Mouse (Mus musculus) MEL (cell line): ENCODE measurements around the gene Taf6l. TPM values are rescaled to one million over a fixed set of nuclear protein-coding genes. Genes with fewer than 3 reads are reported as not detected.

Source experiments
- DNase-seq: peaks from one replicate; pipeline ENCODE4 v3.0.0; 2011; ENCODE audit warnings: low read depth, low spot score
- H3K27ac ChIP-seq: 2 replicates; pipeline ENCODE4 v1.5.1; 2012; ENCODE audit warnings: low read depth, mild to moderate bottlenecking, control low read depth, low read length, moderate library complexity; ENCODE audit not compliant: control insufficient read depth
- H3K27me3 ChIP-seq, 2 experiments: fragments of 150-350 bp in 1 of 2; sonication (generic) in 1 of 2; 2 replicates each; pipeline ENCODE4 v1.6.1; 2012; ENCODE audit warnings: low read length in 2 of 2, mild to moderate bottlenecking in 2 of 2, improper control_type of control experiment in 1 of 2, moderate library complexity in 1 of 2; ENCODE audit not compliant: insufficient read depth in 2 of 2, control insufficient read depth in 1 of 2
- H3K36me3 ChIP-seq, 2 experiments: 2 replicates each; pipeline ENCODE4 v1.6.1; 2012 to 2014; ENCODE audit warnings: low read length in 2 of 2, improper control_type of control experiment in 1 of 2, inconsistent platforms in 1 of 2, mild to moderate bottlenecking in 1 of 2; ENCODE audit not compliant: insufficient read depth in 2 of 2, control insufficient read depth in 1 of 2
- H3K4me1 ChIP-seq, 2 experiments: fragments of 150-350 bp in 1 of 2; sonication (generic) in 1 of 2; 2 replicates each; pipeline ENCODE4 v1.6.1; 2012; ENCODE audit warnings: low read length in 2 of 2, improper control_type of control experiment in 1 of 2, mild to moderate bottlenecking in 1 of 2; ENCODE audit not compliant: insufficient read depth in 2 of 2, control insufficient read depth in 1 of 2
- H3K4me3 ChIP-seq, 2 experiments: fragments of 150-350 bp in 1 of 2; sonication (generic) in 1 of 2; 2 replicates each; pipeline ENCODE4 v1.5.1; 2012; ENCODE audit warnings: low read depth in 2 of 2, low read length in 2 of 2, mild to moderate bottlenecking in 2 of 2, moderate library complexity in 2 of 2, control low read depth in 1 of 2, improper control_type of control experiment in 1 of 2; ENCODE audit not compliant: control insufficient read depth in 1 of 2, insufficient read depth in 1 of 2
- H3K79me2 ChIP-seq: 2 replicates; pipeline ENCODE4 v1.6.1; 2012; ENCODE audit warnings: mild to moderate bottlenecking, low read length, moderate library complexity; ENCODE audit not compliant: control insufficient read depth, poor library complexity, insufficient read depth
- H3K9ac ChIP-seq: 2 replicates; pipeline ENCODE4 v1.6.1; 2012; ENCODE audit warnings: low read depth, mild to moderate bottlenecking, control low read depth, low read length, moderate library complexity; ENCODE audit not compliant: control insufficient read depth, poor library complexity, severe bottlenecking
- H3K9me3 ChIP-seq: fragments of 150-350 bp; sonication (generic); replicated peaks from 2 replicates; pipeline ENCODE4 v1.6.1; 2012; ENCODE audit warnings: mild to moderate bottlenecking, low read length, improper control_type of control experiment, moderate library complexity; ENCODE audit not compliant: insufficient read depth
- BHLHE40 ChIP-seq: IDR thresholded peaks from 2 replicates; pipeline ENCODE4 v1.6.1; 2012; ENCODE audit warnings: low read depth, mild to moderate bottlenecking, inconsistent platforms, low read length, improper control_type of control experiment, borderline replicate concordance
- CHD2 ChIP-seq: IDR thresholded peaks from 2 replicates; pipeline ENCODE4 v1.6.1; 2011; ENCODE audit warnings: low read length, improper control_type of control experiment
- CTCF ChIP-seq, 3 experiments: IDR thresholded peaks in 2 of 3; conservative IDR thresholded peaks in 1 of 3; 2 replicates each; pipeline ENCODE4 v1.5.1; 2011 to 2012; ENCODE audit warnings: low read length in 3 of 3, low read depth in 2 of 3, mild to moderate bottlenecking in 2 of 3, improper control_type of control experiment in 1 of 3, inconsistent platforms in 1 of 3, mixed read lengths in 1 of 3, moderate library complexity in 1 of 3; ENCODE audit not compliant: control insufficient read depth in 1 of 3, insufficient read depth in 1 of 3, poor library complexity in 1 of 3, severe bottlenecking in 1 of 3
- E2F4 ChIP-seq: IDR thresholded peaks from 2 replicates; pipeline ENCODE4 v1.6.1; 2011; ENCODE audit warnings: low read depth, low read length, improper control_type of control experiment, borderline replicate concordance
- EP300 ChIP-seq, 2 experiments: IDR thresholded peaks; 2 replicates each; pipeline ENCODE4 v1.6.1; 2011; ENCODE audit warnings: improper control_type of control experiment in 2 of 2, low read length in 2 of 2, low read depth in 1 of 2, mild to moderate bottlenecking in 1 of 2
- ETS1 ChIP-seq: IDR thresholded peaks from 2 replicates; pipeline ENCODE4 v1.6.1; 2012; ENCODE audit warnings: low read depth, mild to moderate bottlenecking, inconsistent platforms, low read length, improper control_type of control experiment, moderate library complexity
- GABPA ChIP-seq: IDR thresholded peaks from 2 replicates; pipeline ENCODE4 v1.6.1; 2012; ENCODE audit warnings: low read depth, mild to moderate bottlenecking, inconsistent platforms, low read length, improper control_type of control experiment, moderate library complexity
- GATA1 ChIP-seq: IDR thresholded peaks from 2 replicates; pipeline ENCODE4 v1.6.1; 2011; ENCODE audit warnings: low read depth, low read length, improper control_type of control experiment
- HCFC1 ChIP-seq: IDR thresholded peaks from 2 replicates; pipeline ENCODE4 v1.6.1; 2012; ENCODE audit warnings: low read depth, mild to moderate bottlenecking, inconsistent platforms, low read length, improper control_type of control experiment, moderate library complexity
- JUND ChIP-seq: IDR thresholded peaks from 2 replicates; pipeline ENCODE4 v1.6.1; 2011; ENCODE audit warnings: low read depth, mild to moderate bottlenecking, improper control_type of control experiment, low read length
- KAT2A ChIP-seq: conservative IDR thresholded peaks from 2 replicates; pipeline ENCODE4 v1.6.1; 2012; ENCODE audit warnings: low read depth, low read length, improper control_type of control experiment, inconsistent platforms
- MAFK ChIP-seq: IDR thresholded peaks from 2 replicates; pipeline ENCODE4 v1.6.1; 2011; ENCODE audit warnings: low read depth, mild to moderate bottlenecking, low read length, improper control_type of control experiment, borderline replicate concordance
- MAX ChIP-seq: IDR thresholded peaks from 2 replicates; pipeline ENCODE4 v1.6.1; 2011; ENCODE audit warnings: low read length, improper control_type of control experiment
- MEF2A ChIP-seq: IDR thresholded peaks from 2 replicates; pipeline ENCODE4 v1.6.1; 2014; ENCODE audit warnings: low read depth, mild to moderate bottlenecking, inconsistent platforms, low read length, improper control_type of control experiment; ENCODE audit not compliant: poor library complexity, insufficient replicate concordance, severe bottlenecking; ENCODE audit errors: extremely low read depth
- MXI1 ChIP-seq: IDR thresholded peaks from 2 replicates; pipeline ENCODE4 v1.6.1; 2011; ENCODE audit warnings: mild to moderate bottlenecking, low read depth, low read length, improper control_type of control experiment
- MYC ChIP-seq: IDR thresholded peaks from 2 replicates; pipeline ENCODE4 v1.6.1; 2011; ENCODE audit warnings: low read depth, mild to moderate bottlenecking, low read length, improper control_type of control experiment, moderate library complexity
- POLR2A ChIP-seq, 2 experiments: IDR thresholded peaks; 2 replicates each; pipeline ENCODE4 v1.6.1; 2011 to 2012; ENCODE audit warnings: low read length in 2 of 2, mild to moderate bottlenecking in 2 of 2, control low read depth in 1 of 2, improper control_type of control experiment in 1 of 2, low read depth in 1 of 2, moderate library complexity in 1 of 2; ENCODE audit not compliant: control insufficient read depth in 1 of 2, insufficient read depth in 1 of 2, poor library complexity in 1 of 2
- POLR2AphosphoS2 ChIP-seq: IDR thresholded peaks from 2 replicates; pipeline ENCODE4 v1.6.1; 2011; ENCODE audit warnings: low read length, improper control_type of control experiment
- POLR2AphosphoS5 ChIP-seq: IDR thresholded peaks from 2 replicates; pipeline ENCODE4 v1.6.1; 2012; ENCODE audit warnings: low read depth, borderline replicate concordance, mild to moderate bottlenecking, inconsistent platforms, low read length, moderate library complexity, mixed read lengths
- RAD21 ChIP-seq: IDR thresholded peaks from 2 replicates; pipeline ENCODE4 v1.6.1; 2011; ENCODE audit warnings: mild to moderate bottlenecking, low read depth, low read length, improper control_type of control experiment
- RCOR1 ChIP-seq: IDR thresholded peaks from 2 replicates; pipeline ENCODE4 v1.6.1; 2012; ENCODE audit warnings: low read depth, mild to moderate bottlenecking, inconsistent platforms, low read length, improper control_type of control experiment
- TAL1 ChIP-seq: IDR thresholded peaks from 2 replicates; pipeline ENCODE4 v1.6.1; 2012; ENCODE audit warnings: mild to moderate bottlenecking, inconsistent platforms, low read length, moderate library complexity, mixed read lengths
- TBP ChIP-seq: IDR thresholded peaks from 2 replicates; pipeline ENCODE4 v1.8.0; 2011; ENCODE audit warnings: low read depth, low read length, improper control_type of control experiment
- ZKSCAN1 ChIP-seq: IDR thresholded peaks from 2 replicates; pipeline ENCODE4 v1.6.1; 2012; ENCODE audit warnings: low read depth, mild to moderate bottlenecking, inconsistent platforms, low read length, improper control_type of control experiment, moderate library complexity
- polyA plus RNA-seq, 2 experiments: library from polyadenylated mRNA; stranded (reverse) in 1 of 2; unstranded in 1 of 2; fragments of >175 nt in 1 of 2; fragments of >200 nt in 1 of 2; gene quantifications; 2 replicates each; pipeline versions ENCODE4 v1.2.1 to v1.2.4; 2012; ENCODE audit warnings: low replicate concordance in 2 of 2, low read depth in 1 of 2; ENCODE audit not compliant: insufficient read length in 2 of 2, insufficient read depth in 1 of 2, missing spikeins in 1 of 2
- total RNA-seq: library from RNA; depleted of rRNA; stranded (reverse); fragments of 300-350 nt; gene quantifications from 2 replicates; pipeline ENCODE4 v1.2.3, GENCODE M21; 2012

Gene Taf6l
- total and polyA plus RNA-seq, 3 experiments, result 18.3 to 25.5 TPM; not detected in 1

GRCm38 (mm10) chr19:8798264-8798946, 12.2 kb upstream of the Taf6l start, which contains the start of gene Polr2g (continued):
- TF ChIP-seq KAT2A (no peak; the same call in 1 of the 2 replicates), RAD21 (no peak), POLR2AphosphoS2 (peak; percentile 68; the same call in 1 of the 2 replicates), MAX (peak; percentile 80), MAFK (no peak), GATA1 (no peak), MYC (peak; percentile 85; the same call in 1 of the 2 replicates), EP300 (IDR thresholded peaks at IDR 0.05; ENCODE audit: low read depth in 1 of 2, low read length in 2 of 2) (no peak; a peak in 2 of 4 replicates), ZKSCAN1 (no peak), TBP (peak; percentile 96), CTCF (IDR thresholded peaks at IDR 0.05 in 2 of 3, conservative IDR thresholded peaks at IDR 0.05 in 1 of 3; ENCODE audit: control insufficient read depth in 1 of 3, insufficient read depth in 1 of 3, low read depth in 2 of 3, low read length in 3 of 3, poor library complexity in 1 of 3, severe bottlenecking in 1 of 3) (no peak), BHLHE40 (peak; percentile 87), ETS1 (0 out of 2 replicates have a peak, but pooled peaks have one; percentile 15), JUND (no peak), RCOR1 (peak; percentile 68), CHD2 (0 out of 2 replicates have a peak, but pooled peaks have one; percentile 12), HCFC1 (peak; percentile 88), POLR2A (IDR thresholded peaks at IDR 0.05; ENCODE audit: control insufficient read depth in 1 of 2, insufficient read depth in 1 of 2, low read depth in 1 of 2, low read length in 2 of 2, poor library complexity in 1 of 2) (peak; percentile 79 to 97; a peak in 3 of 4 replicates), MEF2A (peak; percentile 27; the same call in 1 of the 2 replicates)

GRCm38 (mm10) chr19:8790171-8790570, 4.0 kb upstream of the Taf6l start:
- no peaks in the 10 kb centered on the region for H3K27me3 ChIP-seq
- peaks cover 2 to 3% of the 10 kb centered on the region in 2 experiments; a peak in 1 of 4 replicates for H3K4me1 ChIP-seq
- no peaks in the 10 kb centered on the region for H3K9me3 ChIP-seq
- 0 out of 2 replicates have a peak, but pooled peaks cover 1% of the 10 kb centered on the region for H3K79me2 ChIP-seq
- no peak overlapping the region for H3K27ac ChIP-seq
- no peak overlapping the region for H3K4me3 ChIP-seq
- H3K9ac ChIP-seq, result no peak overlapping the region
- H3K36me3 ChIP-seq, result peaks cover 4 to 6% of the 10 kb centered on the region in 2 experiments; a peak in 3 of 4 replicates
- no peak for DNase-seq
- TF ChIP-seq MXI1 (no peak), E2F4 (no peak), TAL1 (no peak), GABPA (no peak), MEF2A (no peak), MAX (no peak), TBP (no peak), POLR2AphosphoS5 (no peak)
